Mouse (Mus musculus) CH12.LX (cell line): ENCODE measurements around the gene Clpb. TPM values are rescaled to one million over a fixed set of nuclear protein-coding genes. Genes with fewer than 3 reads are reported as not detected.

Source experiments
- DNase-seq: peaks from one replicate; pipeline ENCODE4 v3.0.0-alpha.2; 2013; ENCODE audit errors: extremely low read depth
- H3K27ac ChIP-seq: 2 replicates; pipeline ENCODE4 v1.5.1; 2012; ENCODE audit warnings: low read depth, mild to moderate bottlenecking, control low read depth, moderate library complexity; ENCODE audit not compliant: insufficient read depth
- H3K27me3 ChIP-seq: replicated peaks from 2 replicates; pipeline ENCODE3; 2012; ENCODE audit warnings: inconsistent platforms
- H3K36me3 ChIP-seq, 2 experiments: replicated peaks in 1 of 2; 2 replicates each; pipeline versions ENCODE3 to v1.6.1; 2012; ENCODE audit warnings: inconsistent platforms in 1 of 2, low read length in 1 of 2, mild to moderate bottlenecking in 1 of 2, mixed read lengths in 1 of 2, moderate library complexity in 1 of 2; ENCODE audit not compliant: control insufficient read depth in 1 of 2, insufficient read depth in 1 of 2
- H3K4me1 ChIP-seq, 2 experiments: 2 replicates each; pipeline ENCODE4 v1.6.1; 2012; ENCODE audit warnings: inconsistent platforms in 1 of 2, moderate library complexity in 1 of 2; ENCODE audit not compliant: insufficient read depth in 2 of 2, control insufficient read depth in 1 of 2
- H3K4me2 ChIP-seq: 2 replicates; pipeline ENCODE4 v1.6.1; 2012; ENCODE audit warnings: low read depth, mild to moderate bottlenecking, control low read depth; ENCODE audit not compliant: poor library complexity, insufficient read depth, severe bottlenecking
- H3K4me3 ChIP-seq, 3 experiments: fragments of 150-350 bp in 1 of 3; sonication (generic) in 1 of 3; replicated peaks in 1 of 3; 2 replicates each; pipeline versions ENCODE3 to v1.5.1; 2011 to 2012; ENCODE audit warnings: low read depth in 2 of 3, low read length in 2 of 3, mild to moderate bottlenecking in 2 of 3, moderate library complexity in 2 of 3, control low read depth in 1 of 3, improper control_type of control experiment in 1 of 3, inconsistent platforms in 1 of 3, mixed read lengths in 1 of 3; ENCODE audit not compliant: poor library complexity in 1 of 3
- H3K79me2 ChIP-seq: replicated peaks from 2 replicates; pipeline ENCODE4 v1.6.1; 2012; ENCODE audit warnings: mild to moderate bottlenecking, moderate library complexity; ENCODE audit not compliant: control insufficient read depth, poor library complexity, insufficient read depth, severe bottlenecking; ENCODE audit errors: extremely low read depth
- H3K9ac ChIP-seq: 2 replicates; pipeline ENCODE4 v1.6.1; 2012; ENCODE audit warnings: low read depth, mild to moderate bottlenecking, control low read depth, moderate library complexity; ENCODE audit not compliant: insufficient read depth
- H3K9me3 ChIP-seq: replicated peaks from 2 replicates; pipeline ENCODE3; 2012; ENCODE audit warnings: low read length, inconsistent platforms, mixed read lengths
- CHD2 ChIP-seq: IDR thresholded peaks from 2 replicates; pipeline ENCODE4 v1.6.1; 2011; ENCODE audit warnings: low read length, improper control_type of control experiment
- E2F4 ChIP-seq: IDR thresholded peaks from 2 replicates; pipeline ENCODE4 v1.6.1; 2011; ENCODE audit warnings: low read depth, low read length, improper control_type of control experiment; ENCODE audit not compliant: insufficient replicate concordance
- ELF1 ChIP-seq: IDR thresholded peaks from 2 replicates; pipeline ENCODE4 v1.6.1; 2014; ENCODE audit warnings: low read depth, mild to moderate bottlenecking, inconsistent platforms, low read length, improper control_type of control experiment
- EP300 ChIP-seq: IDR thresholded peaks from 2 replicates; pipeline ENCODE4 v1.6.1; 2011; ENCODE audit warnings: low read length, improper control_type of control experiment
- GABPA ChIP-seq: IDR thresholded peaks from 2 replicates; pipeline ENCODE4 v1.6.1; 2012; ENCODE audit warnings: low read depth, low read length, improper control_type of control experiment, inconsistent platforms; ENCODE audit not compliant: insufficient replicate concordance
- IRF4 ChIP-seq: IDR thresholded peaks from 2 replicates; pipeline ENCODE4 v1.6.1; 2014; ENCODE audit warnings: low read depth, mild to moderate bottlenecking, inconsistent platforms, low read length, improper control_type of control experiment
- JUN ChIP-seq: IDR thresholded peaks from 2 replicates; pipeline ENCODE4 v1.6.1; 2011; ENCODE audit warnings: low read depth, mild to moderate bottlenecking, low read length, improper control_type of control experiment, moderate library complexity; ENCODE audit not compliant: insufficient read depth
- KAT2A ChIP-seq: IDR thresholded peaks from 2 replicates; pipeline ENCODE4 v1.6.1; 2012; ENCODE audit warnings: low read length, improper control_type of control experiment, inconsistent platforms; ENCODE audit not compliant: insufficient replicate concordance
- MAFK ChIP-seq: IDR thresholded peaks from 2 replicates; pipeline ENCODE4 v1.6.1; 2011; ENCODE audit warnings: low read length, improper control_type of control experiment; ENCODE audit not compliant: insufficient replicate concordance
- NELFE ChIP-seq: IDR thresholded peaks from 2 replicates; pipeline ENCODE4 v1.6.1; 2011; ENCODE audit warnings: low read depth, low read length, improper control_type of control experiment
- PAX5 ChIP-seq: IDR thresholded peaks from 2 replicates; pipeline ENCODE4 v1.6.1; 2012; ENCODE audit warnings: low read length, inconsistent platforms, mixed read lengths
- POLR2A ChIP-seq: IDR thresholded peaks from 2 replicates; pipeline ENCODE4 v1.6.1; 2011; ENCODE audit warnings: low read depth, mild to moderate bottlenecking, improper control_type of control experiment, low read length
- RCOR1 ChIP-seq: conservative IDR thresholded peaks from 2 replicates; pipeline ENCODE4 v1.6.1; 2012; ENCODE audit warnings: low read depth, mild to moderate bottlenecking, inconsistent platforms, low read length, improper control_type of control experiment
- SMC3 ChIP-seq: IDR thresholded peaks from 2 replicates; pipeline ENCODE4 v1.6.1; 2011; ENCODE audit warnings: low read depth, low read length, improper control_type of control experiment
- USF1 ChIP-seq: IDR thresholded peaks from 2 replicates; pipeline ENCODE4 v1.6.1; 2014; ENCODE audit warnings: low read depth, mild to moderate bottlenecking, inconsistent platforms, low read length, improper control_type of control experiment
- USF2 ChIP-seq: conservative IDR thresholded peaks from 2 replicates; pipeline ENCODE4 v1.6.1; 2011; ENCODE audit warnings: low read depth, low read length, improper control_type of control experiment
- ZMIZ1 ChIP-seq: IDR thresholded peaks from 2 replicates; pipeline ENCODE4 v1.6.1; 2012; ENCODE audit warnings: low read depth, mild to moderate bottlenecking, inconsistent platforms, low read length, improper control_type of control experiment
- dilution Hi-C: fragments of 300-500 bp; cut with MboI; formaldehyde crosslinking; loops from 2 replicates; pipeline ENCODE4 v1.14.3; 2020; ENCODE audit warnings: low sequenced_read_pairs; ENCODE audit not compliant: extremely low pct_unique_long_range_greater_than_20kb, extremely low pct_ligation_motif_present
- in situ Hi-C: fragments of 300-500 bp; cut with MboI; formaldehyde crosslinking; loops from 3 replicates; pipeline ENCODE4 v1.14.3; 2019; ENCODE audit warnings: low sequenced_read_pairs, low pct_ligation_motif_present, low pct_unique_long_range_greater_than_20kb, mixed read lengths
- polyA plus RNA-seq: library from polyadenylated mRNA; unstranded; fragments of >175 nt; gene quantifications from 2 replicates; pipeline ENCODE4 v1.2.1, GENCODE M21; 2012; ENCODE audit warnings: low read depth; ENCODE audit not compliant: insufficient read length
- total RNA-seq, 2 experiments: library from RNA; depleted of rRNA; stranded (reverse); fragments of 300-350 nt in 1 of 2; fragments of >200 nt in 1 of 2; gene quantifications; 2 replicates each; pipeline ENCODE4 v1.2.3; 2012 to 2014

The Clpb gene
- total and polyA plus RNA-seq, 3 experiments = 25.5 to 68.4 (median 41.7) TPM

DNA sequence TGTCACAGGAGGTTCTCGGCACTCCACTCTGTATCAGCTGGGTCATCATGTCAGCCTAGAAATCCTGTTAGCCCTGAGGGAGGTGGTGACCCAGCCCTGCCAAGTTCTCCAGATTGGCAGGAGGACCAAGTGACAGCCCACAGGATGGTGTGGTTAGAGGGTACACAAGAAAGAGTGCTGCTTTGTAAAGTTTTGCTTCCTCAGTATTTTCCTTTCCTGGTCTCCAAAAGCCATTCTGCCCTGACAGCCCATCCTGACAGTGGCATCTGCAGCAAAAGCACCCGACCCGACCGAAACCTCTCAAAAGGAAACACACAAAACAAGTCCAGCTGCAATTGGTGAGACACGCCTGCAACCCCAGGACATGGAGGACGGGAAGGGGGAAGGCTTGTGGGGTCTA, 180.8 kb downstream of the Clpb start:
- H3K27me3 ChIP-seq = no peaks in the 10 kb centered on the region
- peaks cover 0 to 5% of the 10 kb centered on the region in 2 experiments for H3K36me3 ChIP-seq
- H3K4me1 ChIP-seq = no peaks in the 10 kb centered on the region
- in situ Hi-C loops = no loop called here
- H3K79me2 ChIP-seq = no peaks in the 10 kb centered on the region
- H3K4me3 ChIP-seq = no peak overlapping the region
- dilution Hi-C loops = no loop called here
- no peak overlapping the region for H3K9ac ChIP-seq
- no peak overlapping the region for H3K4me2 ChIP-seq
- no peaks in the 10 kb centered on the region for H3K9me3 ChIP-seq
- TF ChIP-seq CHD2 (no peak), USF2 (no peak), SMC3 (no peak), POLR2A (no peak), IRF4 (no peak), EP300 (no peak), NELFE (no peak), PAX5 (no peak), GABPA (no peak), ELF1 (no peak), JUN (no peak), USF1 (no peak), E2F4 (no peak), ZMIZ1 (no peak), MAFK (no peak), RCOR1 (no peak), KAT2A (no peak)
- H3K27ac ChIP-seq = no peak overlapping the region
- no peak for DNase-seq

Other genes with a start within 250 kb of the Clpb start
- gene Pde2a, start 241.9 kb upstream of the Clpb start, total RNA-seq (2012; rRNA removed) = 0.08 TPM in 2 replicates
- 0.28 and 0.40 TPM in 2 replicates for gene Pde2a, start 241.9 kb upstream of the Clpb start, total RNA-seq (2014; rRNA removed)
- gene Pde2a, start 241.9 kb upstream of the Clpb start, polyA plus RNA-seq = not detected in 2 replicates
- not detected in 2 replicates for gene Art2b, start 78.0 kb upstream of the Clpb start, total RNA-seq (2012; rRNA removed)
- gene Art2b, start 78.0 kb upstream of the Clpb start, total RNA-seq (2014; rRNA removed) = not detected in 2 replicates
- gene Art2b, start 78.0 kb upstream of the Clpb start, polyA plus RNA-seq = not detected in 2 replicates
- not detected in 2 replicates for gene Phox2a, start 154.7 kb downstream of the Clpb start, total RNA-seq (2012; rRNA removed)
- gene Phox2a, start 154.7 kb downstream of the Clpb start, total RNA-seq (2014; rRNA removed) = not detected in 2 replicates
- gene Phox2a, start 154.7 kb downstream of the Clpb start, polyA plus RNA-seq = not detected in 2 replicates
- gene Inppl1, start 174.6 kb downstream of the Clpb start, total RNA-seq (2012; rRNA removed) = 36.1 and 44.3 TPM in 2 replicates
- 21.6 and 27.3 TPM in 2 replicates for gene Inppl1, start 174.6 kb downstream of the Clpb start, total RNA-seq (2014; rRNA removed)
- gene Inppl1, start 174.6 kb downstream of the Clpb start, polyA plus RNA-seq = 35.7 and 37.9 TPM in 2 replicates
- gene Folr2, start 193.6 kb downstream of the Clpb start, total RNA-seq (2012; rRNA removed) = not detected in 2 replicates
- not detected in 2 replicates for gene Folr2, start 193.6 kb downstream of the Clpb start, total RNA-seq (2014; rRNA removed)
- not detected in 2 replicates for gene Folr2, start 193.6 kb downstream of the Clpb start, polyA plus RNA-seq
- gene Anapc15, start 200.1 kb downstream of the Clpb start, total RNA-seq (2012; rRNA removed) = 69.1 and 88.8 TPM in 2 replicates
- 90.6 and 98.5 TPM in 2 replicates for gene Anapc15, start 200.1 kb downstream of the Clpb start, total RNA-seq (2014; rRNA removed)
- gene Anapc15, start 200.1 kb downstream of the Clpb start, polyA plus RNA-seq = 97.1 and 107 TPM in 2 replicates
- 0.25 and 0.34 TPM in 2 replicates for gene Folr1, start 207.2 kb downstream of the Clpb start, total RNA-seq (2012; rRNA removed)
- gene Folr1, start 207.2 kb downstream of the Clpb start, total RNA-seq (2014; rRNA removed) = not detected in 2 replicates
- not detected in 2 replicates for gene Folr1, start 207.2 kb downstream of the Clpb start, polyA plus RNA-seq
- gene Lamtor1, start 242.3 kb downstream of the Clpb start, total RNA-seq (2012; rRNA removed) = 68.6 and 77.9 TPM in 2 replicates
- gene Lamtor1, start 242.3 kb downstream of the Clpb start, total RNA-seq (2014; rRNA removed) = 80.7 and 86.2 TPM in 2 replicates
- 107 and 124 TPM in 2 replicates for gene Lamtor1, start 242.3 kb downstream of the Clpb start, polyA plus RNA-seq
- gene Tomt, start 242.7 kb downstream of the Clpb start, total RNA-seq (2012; rRNA removed) = 1.1 and 1.4 TPM in 2 replicates
- 0.07 and 0.22 TPM in 2 replicates for gene Tomt, start 242.7 kb downstream of the Clpb start, total RNA-seq (2014; rRNA removed)
- 1.3 TPM in 2 replicates for gene Tomt, start 242.7 kb downstream of the Clpb start, polyA plus RNA-seq